Mouse (Mus musculus) CH12.LX (cell line): ENCODE results near the gene Scmh1.

Experiments
- CTCF ChIP-seq, 2 experiments: IDR thresholded peaks in 1 of 2; conservative IDR thresholded peaks in 1 of 2; 2 replicates each; pipeline ENCODE4 v1.5.1; 2011 to 2012; ENCODE audit warnings: low read depth in 2 of 2, low read length in 2 of 2, improper control_type of control experiment in 1 of 2, inconsistent platforms in 1 of 2, mild to moderate bottlenecking in 1 of 2, moderate library complexity in 1 of 2
- ELF1 ChIP-seq: IDR thresholded peaks from 2 replicates; pipeline ENCODE4 v1.6.1; 2014; ENCODE audit warnings: low read depth, mild to moderate bottlenecking, inconsistent platforms, low read length, improper control_type of control experiment
- EP300 ChIP-seq: IDR thresholded peaks from 2 replicates; pipeline ENCODE4 v1.6.1; 2011; ENCODE audit warnings: low read length, improper control_type of control experiment
- IRF4 ChIP-seq: IDR thresholded peaks from 2 replicates; pipeline ENCODE4 v1.6.1; 2014; ENCODE audit warnings: low read depth, mild to moderate bottlenecking, inconsistent platforms, low read length, improper control_type of control experiment
- MAZ ChIP-seq: IDR thresholded peaks from 2 replicates; pipeline ENCODE4 v1.6.1; 2012; ENCODE audit warnings: low read depth, mild to moderate bottlenecking, inconsistent platforms, low read length, improper control_type of control experiment, moderate library complexity
- MEF2A ChIP-seq: IDR thresholded peaks from 2 replicates; pipeline ENCODE4 v1.6.1; 2014; ENCODE audit warnings: low read depth, mild to moderate bottlenecking, inconsistent platforms, low read length, improper control_type of control experiment, borderline replicate concordance
- MYC ChIP-seq: IDR thresholded peaks from 2 replicates; pipeline ENCODE4 v1.6.1; 2011; ENCODE audit warnings: low read depth, mild to moderate bottlenecking, improper control_type of control experiment, low read length
- POLR2A ChIP-seq: IDR thresholded peaks from 2 replicates; pipeline ENCODE4 v1.6.1; 2011; ENCODE audit warnings: low read depth, mild to moderate bottlenecking, improper control_type of control experiment, low read length
- POLR2AphosphoS2 ChIP-seq: IDR thresholded peaks from 2 replicates; pipeline ENCODE4 v1.6.1; 2011; ENCODE audit warnings: low read depth, low read length, improper control_type of control experiment
- USF1 ChIP-seq: IDR thresholded peaks from 2 replicates; pipeline ENCODE4 v1.6.1; 2014; ENCODE audit warnings: low read depth, mild to moderate bottlenecking, inconsistent platforms, low read length, improper control_type of control experiment
- ZC3H11A ChIP-seq: IDR thresholded peaks from 2 replicates; pipeline ENCODE4 v1.6.1; 2012; ENCODE audit warnings: low read depth, mild to moderate bottlenecking, inconsistent platforms, low read length, improper control_type of control experiment
- ZNF384 ChIP-seq: IDR thresholded peaks from 2 replicates; pipeline ENCODE4 v1.6.1; 2012; ENCODE audit warnings: low read depth, low read length, improper control_type of control experiment, inconsistent platforms

DNA sequence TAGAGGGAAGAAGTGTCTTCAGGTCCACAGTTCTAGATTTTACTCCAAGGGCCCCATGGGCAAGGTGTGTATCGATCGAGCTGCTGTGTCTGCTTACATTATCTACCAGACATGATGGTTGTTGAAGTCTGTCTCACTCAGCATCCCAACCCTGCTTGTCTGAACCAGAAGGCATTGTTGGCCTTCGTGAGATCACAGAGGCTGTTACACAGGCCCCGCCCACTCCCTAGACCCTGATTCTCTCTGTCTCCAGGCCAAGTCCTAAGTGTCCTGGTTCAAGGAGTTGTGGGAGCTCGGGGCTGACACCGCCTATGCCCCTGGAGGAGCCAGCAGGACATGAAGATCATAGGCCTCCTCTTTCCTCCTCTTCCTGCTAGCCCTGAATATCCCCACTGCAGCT, 126.9 kb downstream of the Scmh1 start, which contains the start of gene Slfnl1:
- TF ChIP-seq ZC3H11A (no peak), ELF1 (no peak), POLR2A (no peak), POLR2AphosphoS2 (no peak), MEF2A (no peak), MAZ (no peak), IRF4 (no peak), CTCF (conservative IDR thresholded peaks at IDR 0.05 in 1 of 2, IDR thresholded peaks at IDR 0.05 in 1 of 2; ENCODE audit: low read depth in 2 of 2, low read length in 2 of 2) (no peak), ZNF384 (no peak), EP300 (no peak), MYC (no peak), USF1 (no peak)
